Mouse (Mus musculus) B cell, adult (primary cell): ENCODE data around the gene Tctn1. TPM values are rescaled to one million over a fixed set of nuclear protein-coding genes. Genes with fewer than 3 reads are reported as not detected.

ENCODE experiments used
- total RNA-seq: library from RNA; stranded (reverse); gene quantifications from 4 replicates; pipeline ENCODE4 v1.2.4, GENCODE M21; 2023; ENCODE audit not compliant: inconsistent age

Gene Tctn1
- 22.5 to 24.0 TPM (median 23.8 TPM) in 4 replicates for total RNA-seq

GRCm38 (mm10) chr5:122263933-122264905 is at the start of gene Tctn1:
Tctn1 (minus strand) TSS chr5:122264460.

GRCm38 (mm10) chr5:122284183-122285028 is 20.1 kb upstream of the Tctn1 start, which contains the start of gene Pptc7:
Pptc7 (plus strand) TSS chr5:122284365.

GRCm38 (mm10) chr5:122206475-122206874 is 57.8 kb downstream of the Tctn1 start, which contains the start of gene Hvcn1:
Hvcn1 (plus strand) TSS chr5:122206804.

Other genes starting within 250 kb of the Tctn1 start
- not detected in 4 replicates for gene Cux2, start 214.4 kb downstream of the Tctn1 start, total RNA-seq
- not detected in 4 replicates for gene Myl2, start 163.5 kb downstream of the Tctn1 start, total RNA-seq
- 0.57 to 0.69 TPM in 2 of 4 replicates, not detected in the others for gene Ccdc63, start 123.6 kb downstream of the Tctn1 start, total RNA-seq
- 243 to 286 TPM (median 263 TPM) in 4 replicates for gene Ppp1cc, start 106.2 kb downstream of the Tctn1 start, total RNA-seq
- gene Hvcn1, start 57.7 kb downstream of the Tctn1 start, total RNA-seq, result 840 to 894 TPM (median 863 TPM) in 4 replicates
- gene Pptc7, start 19.9 kb upstream of the Tctn1 start, total RNA-seq, result 25.5 to 27.0 TPM (median 26.2 TPM) in 4 replicates
- gene Rad9b, start 89.8 kb upstream of the Tctn1 start, total RNA-seq, result 5.3 to 7.2 TPM (median 6.9 TPM) in 4 replicates
- 42.8 to 63.4 TPM (median 56.8 TPM) in 4 replicates for gene Vps29, start 89.9 kb upstream of the Tctn1 start, total RNA-seq
- 34.1 to 42.0 TPM (median 38.1 TPM) in 4 replicates for gene Gpn3, start 107.4 kb upstream of the Tctn1 start, total RNA-seq
- gene Fam216a, start 107.9 kb upstream of the Tctn1 start, total RNA-seq, result 7.1 to 10.6 TPM (median 9.0 TPM) in 4 replicates
- gene Arpc3, start 127.4 kb upstream of the Tctn1 start, total RNA-seq, result 371 to 419 TPM (median 385 TPM) in 4 replicates
- 31.3 to 37.9 TPM (median 32.4 TPM) in 4 replicates for gene Anapc7, start 157.2 kb upstream of the Tctn1 start, total RNA-seq
- 70.5 to 87.9 TPM (median 75.7 TPM) in 4 replicates for gene Atp2a2, start 237.8 kb upstream of the Tctn1 start, total RNA-seq